Mouse (Mus musculus): ENCODE data around the gene Zfp651. TPM values are rescaled to one million over a fixed set of nuclear protein-coding genes. Genes with fewer than 3 reads are reported as not detected.

The Zfp651 gene
- polyA plus RNA-seq, 1 experiment = 68.5 TPM

DNA sequence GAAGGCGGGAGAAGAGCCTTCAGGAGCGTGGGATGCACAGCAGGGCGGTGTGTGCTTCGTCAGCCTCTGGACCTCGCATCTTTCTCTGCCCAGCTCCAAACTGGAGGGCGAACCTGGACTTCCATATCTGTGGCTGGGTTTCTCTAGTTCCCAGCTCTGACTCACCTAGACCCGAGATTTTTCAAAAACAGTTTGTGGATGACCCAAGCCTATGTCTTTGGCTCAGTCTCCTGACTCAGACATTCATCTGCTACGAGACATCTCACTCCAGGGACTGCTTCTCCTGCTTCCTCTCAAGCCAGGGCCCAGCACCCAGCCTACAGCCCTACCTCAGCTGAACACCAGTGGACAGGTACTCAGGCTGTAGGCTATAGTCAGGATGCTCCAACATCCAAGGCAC, 26.1 kb downstream of the Zfp651 start:
- Histone ChIP-seq H3K4me1 (ENCODE audit: control insufficient read depth, insufficient read depth, low read length) (no peaks in the 10 kb centered on the region), H3K4me3 (replicated peaks; ENCODE audit: insufficient read depth, low read depth, low read length) (no peak overlapping the region), H3K27ac (ENCODE audit: insufficient read depth, low read length) (no peak overlapping the region), H3K27me3 (ENCODE audit: control insufficient read depth, insufficient read depth, low read length) (no peaks in the 10 kb centered on the region)
- no peak for TF ChIP-seq POLR2A (IDR thresholded peaks at IDR 0.05; ENCODE audit: borderline replicate concordance, insufficient read depth, low read length)
- no peak for TF ChIP-seq CTCF (IDR thresholded peaks at IDR 0.05; ENCODE audit: borderline replicate concordance, insufficient read depth, low read depth, low read length)
- DNase-seq = no peak
- 84% methylated on average over 8 of the region's 8 CpGs for WGBS

DNA sequence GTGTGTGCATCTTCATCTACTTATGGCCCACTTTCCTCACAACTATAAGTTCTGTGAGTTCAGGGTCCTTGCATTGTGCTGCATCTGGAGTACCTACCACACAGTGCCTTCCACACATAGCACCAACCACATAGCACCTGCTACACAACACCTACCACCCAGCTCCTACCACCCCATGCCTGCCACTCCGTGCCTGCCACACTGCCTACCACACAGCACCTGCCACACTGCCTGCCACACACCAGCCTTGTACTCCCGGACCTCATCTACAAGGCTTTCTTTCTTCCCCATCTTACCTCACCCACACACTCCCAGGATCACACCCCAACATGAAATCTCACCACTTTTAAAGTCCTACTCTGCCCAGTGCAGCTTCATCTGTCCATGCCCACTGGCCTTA, 27.2 kb downstream of the Zfp651 start:
- WGBS = 96% methylated on average over 2 of the region's 2 CpGs
- Histone ChIP-seq H3K4me3 (replicated peaks; ENCODE audit: insufficient read depth, low read depth, low read length) (no peak overlapping the region), H3K27me3 (ENCODE audit: control insufficient read depth, insufficient read depth, low read length) (no peaks in the 10 kb centered on the region), H3K4me1 (ENCODE audit: control insufficient read depth, insufficient read depth, low read length) (no peaks in the 10 kb centered on the region), H3K27ac (ENCODE audit: insufficient read depth, low read length) (no peak overlapping the region)
- no peak for DNase-seq
- TF ChIP-seq CTCF (IDR thresholded peaks at IDR 0.05; ENCODE audit: borderline replicate concordance, insufficient read depth, low read depth, low read length) (no peak), POLR2A (IDR thresholded peaks at IDR 0.05; ENCODE audit: borderline replicate concordance, insufficient read depth, low read length) (no peak)

DNA sequence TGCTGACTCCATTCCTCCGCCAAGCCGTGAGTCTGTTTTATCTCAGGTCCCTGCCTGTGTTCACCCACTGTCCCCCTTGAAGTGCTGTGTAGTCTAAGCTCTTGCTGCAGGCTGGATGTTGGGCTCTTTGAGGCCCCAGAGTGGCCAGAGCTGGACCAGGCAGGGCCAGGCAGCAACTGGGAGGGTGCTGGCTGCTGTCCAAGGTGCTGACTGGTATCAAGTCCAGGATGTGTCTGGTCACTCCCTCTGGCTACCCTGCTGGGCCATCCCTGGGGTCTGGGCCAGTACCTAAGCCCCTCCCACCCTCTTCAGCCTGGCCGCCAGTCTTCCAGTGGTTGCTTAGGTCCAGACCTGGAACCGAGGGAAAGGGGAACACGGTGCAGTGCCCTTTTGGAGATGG, 32.1 kb downstream of the Zfp651 start:
- H3K4me1 ChIP-seq (ENCODE audit: control insufficient read depth, insufficient read depth, low read length) = peaks cover 17% of the 10 kb centered on the region
- no peak overlapping the region for H3K4me3 ChIP-seq (replicated peaks; ENCODE audit: insufficient read depth, low read depth, low read length)
- WGBS = 23% methylated on average over 5 of the region's 5 CpGs
- DNase-seq = peak; percentile 36 to 54
- no peak overlapping the region for H3K27ac ChIP-seq (ENCODE audit: insufficient read depth, low read length)
- TF ChIP-seq CTCF (IDR thresholded peaks at IDR 0.05; ENCODE audit: borderline replicate concordance, insufficient read depth, low read depth, low read length) (no peak), POLR2A (IDR thresholded peaks at IDR 0.05; ENCODE audit: borderline replicate concordance, insufficient read depth, low read length) (no peak)
- no peaks in the 10 kb centered on the region for H3K27me3 ChIP-seq (ENCODE audit: control insufficient read depth, insufficient read depth, low read length)

DNA sequence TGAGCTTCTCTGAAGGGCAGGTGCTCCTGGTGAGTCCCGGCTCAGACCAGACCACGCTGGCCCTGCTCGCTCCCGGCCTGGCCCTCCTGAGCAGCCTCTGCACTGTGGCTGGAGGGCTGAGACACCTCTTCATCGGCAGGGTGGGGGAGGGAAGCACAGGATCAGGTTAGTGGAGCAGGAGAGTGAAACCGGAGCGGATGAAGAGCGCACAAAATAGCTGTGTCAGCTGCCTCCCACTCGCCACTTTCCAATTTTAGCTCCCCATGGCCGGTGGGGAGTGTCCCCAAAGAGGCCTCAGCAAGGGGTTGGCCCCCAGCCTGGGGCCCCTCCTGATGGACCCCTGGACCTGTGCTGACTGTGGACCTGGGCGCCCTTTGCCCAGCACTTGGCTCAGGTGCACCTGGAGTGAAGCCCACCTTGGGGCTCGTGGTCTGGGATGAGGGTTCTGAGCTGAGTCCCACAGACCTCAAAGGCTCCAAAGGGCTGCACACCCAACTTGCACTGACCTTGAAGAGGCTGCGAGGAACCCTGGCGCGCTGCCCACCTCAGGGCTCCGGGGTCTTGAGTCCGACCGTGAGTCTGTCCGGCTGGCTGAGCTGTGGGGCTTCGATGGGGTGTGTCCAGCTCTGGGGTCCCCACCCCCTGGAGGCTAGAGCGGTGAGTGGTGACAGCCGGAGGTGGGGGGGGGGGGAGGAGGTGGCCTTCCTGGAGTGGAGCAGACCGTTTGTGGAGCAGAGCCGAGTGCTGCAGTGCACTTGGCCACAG, 32.8 kb downstream of the Zfp651 start, which contains the start of gene Hhatl:
Gene Hhatl, minus strand, starts transcription at position 751 of the 765 bp plus-strand sequence.
- WGBS = 23% methylated on average over 24 of the region's 24 CpGs
- Histone ChIP-seq H3K27me3 (ENCODE audit: control insufficient read depth, insufficient read depth, low read length) (no peaks in the 10 kb centered on the region), H3K4me3 (replicated peaks; ENCODE audit: insufficient read depth, low read depth, low read length) (no peak within 1 kb of the TSS), H3K27ac (ENCODE audit: insufficient read depth, low read length) (no peak within 1 kb of the TSS), H3K4me1 (ENCODE audit: control insufficient read depth, insufficient read depth, low read length) (peaks cover 17% of the 10 kb centered on the region)
- no peak for DNase-seq
- TF ChIP-seq POLR2A (IDR thresholded peaks at IDR 0.05; ENCODE audit: borderline replicate concordance, insufficient read depth, low read length) = no peak
- TF ChIP-seq CTCF (IDR thresholded peaks at IDR 0.05; ENCODE audit: borderline replicate concordance, insufficient read depth, low read depth, low read length) = no peak

DNA sequence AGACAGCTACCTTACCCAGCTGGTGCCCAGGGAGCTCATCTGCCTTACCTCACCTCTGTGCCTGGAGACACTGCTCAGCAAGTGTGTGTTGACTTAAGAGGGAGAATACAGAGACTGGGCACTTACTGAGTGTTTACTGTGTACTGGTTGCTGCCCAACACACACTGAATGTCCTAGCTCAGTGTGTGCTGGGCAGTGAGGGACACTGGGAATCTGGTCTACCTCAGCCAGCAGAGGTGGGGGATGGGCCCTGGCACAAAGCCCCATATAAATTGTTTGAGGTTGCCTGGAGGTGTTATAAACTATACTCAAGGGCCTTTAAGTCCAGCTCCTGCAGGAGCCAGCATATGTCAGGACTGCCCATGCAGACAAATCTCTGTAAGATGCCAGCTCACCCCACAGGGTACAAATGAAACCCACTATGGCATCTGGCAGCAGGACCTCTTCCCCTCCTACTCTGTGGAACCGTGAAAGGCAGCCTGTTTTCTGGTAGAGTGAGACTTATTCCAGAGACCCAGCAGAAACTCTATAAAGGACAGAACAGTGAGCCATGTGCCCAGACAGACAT, 35.9 kb downstream of the Zfp651 start:
- no peak overlapping the region for H3K4me3 ChIP-seq (replicated peaks; ENCODE audit: insufficient read depth, low read depth, low read length)
- 8% methylated on average over 1 of the region's 1 CpGs for WGBS

DNA sequence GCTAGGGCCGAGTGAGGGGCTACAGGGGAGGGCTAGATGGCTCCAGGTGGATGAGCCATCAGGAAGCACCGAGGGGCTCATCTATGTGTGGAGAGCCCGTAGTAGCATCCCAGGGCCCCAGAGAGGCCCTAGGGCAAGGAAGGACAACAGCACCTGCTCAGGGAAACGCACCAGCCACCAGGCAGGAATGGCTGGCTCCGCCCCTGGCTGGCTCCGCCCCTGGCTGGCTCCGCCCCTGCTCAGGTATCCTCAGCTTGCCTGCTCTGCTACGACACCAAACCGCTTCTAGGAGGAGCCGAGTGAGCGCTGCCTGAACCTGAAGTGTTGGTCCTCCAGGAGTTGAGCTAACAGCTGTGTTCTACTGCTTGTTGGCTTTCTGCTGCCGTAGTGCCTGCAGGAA, 38.6 kb downstream of the Zfp651 start:
- WGBS = 68% methylated on average over 12 of the region's 12 CpGs
- no peak overlapping the region for H3K4me3 ChIP-seq (replicated peaks; ENCODE audit: insufficient read depth, low read depth, low read length)
- TF ChIP-seq CTCF (IDR thresholded peaks at IDR 0.05; ENCODE audit: borderline replicate concordance, insufficient read depth, low read depth, low read length) (no peak), POLR2A (IDR thresholded peaks at IDR 0.05; ENCODE audit: borderline replicate concordance, insufficient read depth, low read length) (no peak)
- no peaks in the 10 kb centered on the region for H3K27me3 ChIP-seq (ENCODE audit: control insufficient read depth, insufficient read depth, low read length)
- H3K4me1 ChIP-seq (ENCODE audit: control insufficient read depth, insufficient read depth, low read length) = peaks cover 9% of the 10 kb centered on the region
- no peak for DNase-seq
- H3K27ac ChIP-seq (ENCODE audit: insufficient read depth, low read length) = no peak overlapping the region

More for the DNA sequence above, 35.9 kb downstream of the Zfp651 start:
- Histone ChIP-seq H3K27me3 (ENCODE audit: control insufficient read depth, insufficient read depth, low read length) (no peaks in the 10 kb centered on the region), H3K27ac (ENCODE audit: insufficient read depth, low read length) (no peak overlapping the region), H3K4me1 (ENCODE audit: control insufficient read depth, insufficient read depth, low read length) (peaks cover 17% of the 10 kb centered on the region)
- TF ChIP-seq CTCF (IDR thresholded peaks at IDR 0.05; ENCODE audit: borderline replicate concordance, insufficient read depth, low read depth, low read length) = no peak
- no peak for TF ChIP-seq POLR2A (IDR thresholded peaks at IDR 0.05; ENCODE audit: borderline replicate concordance, insufficient read depth, low read length)
- peak in 1 of 2 experiments; percentile 21 for DNase-seq

DNA sequence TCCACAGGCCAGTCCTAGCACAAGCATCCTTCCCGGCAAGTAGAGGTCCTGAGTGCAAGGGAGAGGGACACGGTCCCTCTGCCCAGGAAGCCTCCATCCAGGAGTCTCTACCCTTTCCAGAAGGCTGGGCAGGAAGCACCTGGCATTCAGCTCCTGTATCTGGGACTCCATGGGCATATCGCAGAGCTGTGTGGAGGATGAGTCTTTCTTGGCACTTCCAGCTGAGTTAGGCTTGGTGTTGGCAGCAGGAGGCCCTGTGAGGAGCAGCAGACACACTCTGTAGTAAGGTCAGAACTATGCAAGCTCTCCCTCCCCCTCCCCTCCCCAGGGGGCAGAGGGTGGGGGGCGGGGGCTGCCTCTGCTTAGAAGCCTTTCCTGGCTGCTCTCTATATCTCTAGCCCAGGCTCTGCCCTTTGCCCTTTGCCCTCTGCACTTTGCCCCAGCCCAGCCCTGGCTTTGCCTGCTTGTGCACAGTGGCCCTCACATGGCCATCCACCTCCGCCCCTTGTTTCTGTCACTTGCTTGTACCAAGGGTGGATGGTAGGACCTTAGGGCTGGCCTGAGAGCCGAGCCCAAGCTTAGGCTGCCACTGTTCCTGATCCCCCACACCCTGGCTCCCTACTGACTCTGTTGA, 39.9 kb downstream of the Zfp651 start:
- Histone ChIP-seq H3K4me1 (ENCODE audit: control insufficient read depth, insufficient read depth, low read length) (peaks cover 9% of the 10 kb centered on the region), H3K27me3 (ENCODE audit: control insufficient read depth, insufficient read depth, low read length) (no peaks in the 10 kb centered on the region), H3K27ac (ENCODE audit: insufficient read depth, low read length) (no peak overlapping the region), H3K4me3 (replicated peaks; ENCODE audit: insufficient read depth, low read depth, low read length) (no peak overlapping the region)
- 59% methylated on average over 6 of the region's 6 CpGs for WGBS
- TF ChIP-seq POLR2A (IDR thresholded peaks at IDR 0.05; ENCODE audit: borderline replicate concordance, insufficient read depth, low read length) (no peak), CTCF (IDR thresholded peaks at IDR 0.05; ENCODE audit: borderline replicate concordance, insufficient read depth, low read depth, low read length) (no peak)
- DNase-seq = no peak
